Mouse (Mus musculus) CD8-positive naive resting alpha-beta T cell, adult 57 days (primary cell): ENCODE measurements around the gene Spag8. TPM values are rescaled to one million over a fixed set of nuclear protein-coding genes. Genes with fewer than 3 reads are reported as not detected.

Source experiments
- total RNA-seq: library from RNA; stranded (reverse); gene quantifications from one replicate; pipeline ENCODE4 v1.2.4, GENCODE M21; 2023

The Spag8 gene
- not detected for total RNA-seq

GRCm38 (mm10) chr4:43653161-43654015, at the start of gene Spag8:
Spag8 (minus strand) TSS chr4:43653594.

GRCm38 (mm10) chr4:43700707-43701106, 47.3 kb upstream of the Spag8 start, which contains the start of gene Olfr70:
Olfr70 (minus strand) TSS chr4:43700807.

DNA sequence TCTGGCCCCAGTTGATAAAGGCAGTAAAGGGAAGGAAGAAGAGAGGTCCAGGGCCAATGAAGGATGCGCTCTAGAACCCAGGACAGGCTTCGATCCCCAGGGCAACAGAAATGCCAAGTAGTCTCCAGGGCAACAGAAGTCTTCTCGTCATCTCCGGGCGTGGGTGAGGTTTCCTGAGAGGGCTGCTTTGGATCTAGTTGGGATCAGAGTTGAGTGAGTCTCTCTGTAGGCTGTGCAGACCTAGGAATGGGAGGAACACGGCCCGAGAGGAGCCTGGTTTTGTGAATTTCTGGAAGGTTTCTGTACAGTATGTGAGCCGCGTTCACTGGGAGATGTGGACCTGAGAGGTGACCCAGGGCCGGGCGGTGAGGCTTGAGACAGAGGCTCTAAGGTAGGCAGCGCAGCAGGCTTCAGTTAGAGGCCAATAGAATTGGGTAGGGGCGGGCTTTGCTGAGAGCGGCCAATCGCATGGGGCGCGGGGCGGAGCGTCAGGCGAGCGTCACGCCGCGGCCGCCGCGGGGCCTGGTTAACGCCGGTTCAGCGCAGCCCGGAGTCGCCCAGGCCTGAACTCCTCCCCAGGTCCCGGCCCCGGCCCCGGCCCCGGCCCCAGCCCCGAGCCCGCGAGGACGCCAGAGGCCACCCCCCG, 15.5 kb upstream of the Spag8 start, which contains the start of the genes Tmem8b and Fam221b:
Tmem8b (plus strand) TSS at position 190 of the 646 bp plus-strand sequence.
Fam221b (minus strand) TSS at position 364 of the 646 bp plus-strand sequence.

GRCm38 (mm10) chr4:43656339-43657109, 3.1 kb upstream of the Spag8 start, which contains the start of gene Hint2:
Hint2 (minus strand) TSS chr4:43656466.

DNA sequence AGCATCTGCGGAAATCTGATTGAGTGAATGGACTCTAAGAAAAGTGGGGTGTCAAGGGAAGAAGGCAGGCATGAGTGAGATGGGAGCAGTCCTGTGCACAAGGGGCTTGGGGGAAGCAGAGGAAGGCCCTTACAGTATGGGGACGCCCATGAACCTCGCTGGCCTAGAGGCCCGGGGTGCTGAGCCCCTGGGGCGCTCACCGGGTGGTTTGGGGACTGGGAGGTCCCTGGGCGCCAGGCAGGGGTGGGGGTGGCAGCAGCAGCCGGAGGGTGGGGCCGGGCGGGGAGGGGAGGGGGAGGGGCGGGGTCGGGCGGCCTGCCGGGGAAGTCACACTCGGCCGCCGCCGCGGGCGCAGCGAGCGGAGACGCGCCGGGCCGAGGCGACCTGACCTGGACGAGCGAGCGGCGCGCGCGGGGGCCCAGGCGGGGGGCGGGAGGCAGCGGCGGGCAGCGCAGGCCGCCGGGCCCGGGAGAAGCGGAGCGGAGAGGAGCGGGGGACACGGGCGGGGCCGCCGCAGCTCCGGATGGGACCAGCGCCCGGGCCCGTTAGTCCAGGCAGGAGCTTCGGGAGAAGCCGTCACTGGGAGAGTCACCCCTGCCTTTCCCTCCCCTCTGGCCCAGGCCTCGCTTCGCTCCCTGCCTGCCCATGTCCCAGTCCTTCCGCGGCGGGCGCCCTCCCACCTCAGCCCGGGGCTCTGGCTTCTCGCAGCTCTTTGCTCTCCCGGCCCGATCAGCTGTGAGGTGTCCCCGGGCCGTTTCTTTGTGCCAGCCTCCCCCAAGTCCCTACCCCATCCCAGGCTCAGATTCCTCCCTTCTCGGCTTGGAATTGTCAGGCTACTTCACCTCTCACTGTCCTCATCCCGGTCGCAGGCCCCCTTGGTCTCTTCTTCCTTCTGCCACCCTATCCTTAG, 22.1 kb downstream of the Spag8 start, which contains the start of gene Npr2:
Npr2 (plus strand) TSS at position 890 of the 910 bp plus-strand sequence.

Other genes with a start within 250 kb of the Spag8 start
- gene Fam166b, start 224.5 kb downstream of the Spag8 start, total RNA-seq: not detected
- 39.7 TPM for gene Tesk1, start 211.7 kb downstream of the Spag8 start, total RNA-seq
- 73.2 TPM for gene Cd72, start 199.0 kb downstream of the Spag8 start, total RNA-seq
- 52.7 TPM for gene Sit1, start 169.9 kb downstream of the Spag8 start, total RNA-seq
- gene Ccdc107, start 160.7 kb downstream of the Spag8 start, total RNA-seq: 26.8 TPM
- gene Arhgef39, start 153.9 kb downstream of the Spag8 start, total RNA-seq: not detected
- not detected for gene Car9, start 146.6 kb downstream of the Spag8 start, total RNA-seq
- gene Tpm2, start 129.8 kb downstream of the Spag8 start, total RNA-seq: not detected
- 59.4 TPM for gene Creb3, start 91.3 kb downstream of the Spag8 start, total RNA-seq
- gene Tln1, start 90.9 kb downstream of the Spag8 start, total RNA-seq: 286 TPM
- 54.6 TPM for gene Rgp1, start 74.9 kb downstream of the Spag8 start, total RNA-seq
- gene Gba2, start 74.7 kb downstream of the Spag8 start, total RNA-seq: 29.9 TPM
- not detected for gene Msmp, start 69.1 kb downstream of the Spag8 start, total RNA-seq
- 0.24 TPM for gene Npr2, start 21.7 kb downstream of the Spag8 start, total RNA-seq
- 16.0 TPM for gene Hint2, start 2.9 kb upstream of the Spag8 start, total RNA-seq
- gene Tmem8b, start 15.4 kb upstream of the Spag8 start, total RNA-seq: 2.0 TPM
- gene Fam221b, start 15.6 kb upstream of the Spag8 start, total RNA-seq: not detected
- gene Olfr70, start 47.2 kb upstream of the Spag8 start, total RNA-seq: not detected
- gene Olfr71, start 56.7 kb upstream of the Spag8 start, total RNA-seq: not detected
- not detected for gene Hrct1, start 73.6 kb upstream of the Spag8 start, total RNA-seq
- gene Spaar, start 76.4 kb upstream of the Spag8 start, total RNA-seq: not detected
- gene Olfr159, start 117.4 kb upstream of the Spag8 start, total RNA-seq: not detected
- not detected for gene Olfr156, start 170.3 kb upstream of the Spag8 start, total RNA-seq
- gene Olfr157, start 186.6 kb upstream of the Spag8 start, total RNA-seq: not detected
- not detected for gene Olfr155, start 198.0 kb upstream of the Spag8 start, total RNA-seq
- 5.8 TPM for gene Reck, start 221.9 kb upstream of the Spag8 start, total RNA-seq